Mouse (Mus musculus) ES-E14 (cell line): ENCODE results near the gene Polr2f.

ENCODE experiments used
- CHD2 ChIP-seq: IDR thresholded peaks from 2 replicates; pipeline ENCODE4 v1.6.1; 2014; ENCODE audit warnings: mild to moderate bottlenecking, low read depth, low read length, inconsistent platforms
- HCFC1 ChIP-seq: IDR thresholded peaks from 2 replicates; pipeline ENCODE4 v1.6.1; 2012; ENCODE audit warnings: low read length, inconsistent platforms, borderline replicate concordance; ENCODE audit not compliant: insufficient read depth
- ZNF384 ChIP-seq: IDR thresholded peaks from 2 replicates; pipeline ENCODE4 v1.6.1; 2012; ENCODE audit warnings: low read depth, low read length, inconsistent platforms

- TF ChIP-seq CHD2 (no peak), HCFC1 (no peak), ZNF384 (no peak)
These were observed 39.3 kb upstream of the Polr2f start for GRCm38 (mm10) chr15:79101531-79101930.
